Mouse (Mus musculus): ENCODE results near the gene Nkd1. TPM values are rescaled to one million over a fixed set of nuclear protein-coding genes. Genes with fewer than 3 reads are reported as not detected.

Gene Nkd1
- total and polyA plus RNA-seq, 3 experiments = 0.05 TPM; not detected in 2

GRCm38 (mm10) chr8:88571434-88572184, 50.5 kb downstream of the Nkd1 start:
- Histone ChIP-seq H3K4me3 (ENCODE audit: low read depth, low read length) (no peak overlapping the region), H3K4me1 (ENCODE audit: insufficient read depth, low read depth, low read length) (no peaks in the 10 kb centered on the region), H3K36me3 (replicated peaks) (no peaks in the 10 kb centered on the region), H3K27me3 (ENCODE audit: insufficient read depth, low read length) (peaks cover 4% of the 10 kb centered on the region; the same call in 1 of the 2 replicates), H3K9me3 (replicated peaks) (no peaks in the 10 kb centered on the region)
- DNase-seq (ENCODE audit: low spot score) = no peak
- TF ChIP-seq GATA2 (IDR thresholded peaks at IDR 0.05; ENCODE audit: borderline replicate concordance, low read depth, low read length) (no peak), GATA1 (IDR thresholded peaks at IDR 0.05; ENCODE audit: borderline replicate concordance, low read length) (no peak), CTCF (IDR thresholded peaks at IDR 0.05; ENCODE audit: low read depth, low read length) (no peak), TAL1 (conservative IDR thresholded peaks at IDR 0.05; ENCODE audit: low read depth, low read length) (no peak), POLR2AphosphoS5 (IDR thresholded peaks at IDR 0.05; ENCODE audit: insufficient replicate concordance, low read depth, low read length) (no peak)
- no peak for ATAC-seq (ENCODE audit: extremely low read depth, insufficient number of reproducible peaks, low FRiP score, poor library complexity, severe bottlenecking)

- H3K36me3 ChIP-seq (replicated peaks) = no peaks in the 10 kb centered on the region
- TF ChIP-seq GATA1 (IDR thresholded peaks at IDR 0.05; ENCODE audit: borderline replicate concordance, low read length) (no peak), CTCF (IDR thresholded peaks at IDR 0.05; ENCODE audit: low read depth, low read length) (no peak), GATA2 (IDR thresholded peaks at IDR 0.05; ENCODE audit: borderline replicate concordance, low read depth, low read length) (no peak), TAL1 (conservative IDR thresholded peaks at IDR 0.05; ENCODE audit: low read depth, low read length) (no peak), POLR2AphosphoS5 (IDR thresholded peaks at IDR 0.05; ENCODE audit: insufficient replicate concordance, low read depth, low read length) (no peak)
- no peaks in the 10 kb centered on the region for H3K4me1 ChIP-seq (ENCODE audit: insufficient read depth, low read depth, low read length)
- peaks cover 4% of the 10 kb centered on the region; the same call in 1 of the 2 replicates for H3K27me3 ChIP-seq (ENCODE audit: insufficient read depth, low read length)
- ATAC-seq (ENCODE audit: extremely low read depth, insufficient number of reproducible peaks, low FRiP score, poor library complexity, severe bottlenecking) (no peak), DNase-seq (ENCODE audit: low spot score) (no peak)
- no peaks in the 10 kb centered on the region for H3K9me3 ChIP-seq (replicated peaks)
- no peak overlapping the region for H3K4me3 ChIP-seq (ENCODE audit: low read depth, low read length)
Measured at GRCm38 (mm10) chr8:88572185-88572909, 51.2 kb downstream of the Nkd1 start.

DNA sequence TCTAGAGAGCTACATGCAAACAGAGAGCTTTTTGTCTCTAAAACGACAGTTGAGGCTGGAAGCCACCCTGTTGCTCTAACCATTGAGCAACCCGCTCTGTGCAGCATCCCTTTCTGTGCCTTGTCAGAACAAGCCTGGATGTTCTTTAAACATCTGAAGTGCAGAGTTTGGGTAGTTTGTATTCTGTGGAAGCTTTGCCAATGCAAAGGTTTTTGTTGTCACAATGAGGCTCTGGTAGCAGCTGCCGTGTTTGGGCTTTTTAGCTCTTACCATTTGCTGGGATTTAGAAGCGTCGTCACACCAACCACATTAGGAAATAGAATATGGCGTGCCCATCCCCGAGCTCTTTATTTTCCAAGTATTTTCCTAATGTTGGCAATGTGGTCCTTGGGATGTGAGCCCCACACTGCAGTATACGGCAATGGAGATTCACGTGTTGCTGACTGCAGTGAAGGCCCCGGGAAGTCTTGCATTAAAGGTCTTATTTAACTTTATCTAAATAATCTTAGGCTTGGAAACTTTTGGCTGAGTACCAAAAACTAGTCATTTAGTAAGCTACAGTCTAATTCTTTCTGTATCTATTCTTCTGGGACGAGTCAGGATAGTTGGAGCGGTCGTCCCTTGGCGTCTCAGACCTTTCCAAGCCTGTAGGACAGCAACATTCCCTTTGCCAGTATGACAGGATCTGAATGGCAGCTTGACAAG, 51.9 kb downstream of the Nkd1 start:
- no peak for DNase-seq (ENCODE audit: low spot score)
- no peaks in the 10 kb centered on the region for H3K36me3 ChIP-seq (replicated peaks)
- TF ChIP-seq CTCF (IDR thresholded peaks at IDR 0.05; ENCODE audit: low read depth, low read length) (no peak), GATA1 (IDR thresholded peaks at IDR 0.05; ENCODE audit: borderline replicate concordance, low read length) (no peak), TAL1 (conservative IDR thresholded peaks at IDR 0.05; ENCODE audit: low read depth, low read length) (no peak), POLR2AphosphoS5 (IDR thresholded peaks at IDR 0.05; ENCODE audit: insufficient replicate concordance, low read depth, low read length) (no peak), GATA2 (IDR thresholded peaks at IDR 0.05; ENCODE audit: borderline replicate concordance, low read depth, low read length) (no peak)
- H3K27me3 ChIP-seq (ENCODE audit: insufficient read depth, low read length) = peaks cover 4% of the 10 kb centered on the region; the same call in 1 of the 2 replicates
- no peak for ATAC-seq (ENCODE audit: extremely low read depth, insufficient number of reproducible peaks, low FRiP score, poor library complexity, severe bottlenecking)
- H3K4me1 ChIP-seq (ENCODE audit: insufficient read depth, low read depth, low read length) = no peaks in the 10 kb centered on the region
- no peaks in the 10 kb centered on the region for H3K9me3 ChIP-seq (replicated peaks)
- H3K4me3 ChIP-seq (ENCODE audit: low read depth, low read length) = no peak overlapping the region

DNA sequence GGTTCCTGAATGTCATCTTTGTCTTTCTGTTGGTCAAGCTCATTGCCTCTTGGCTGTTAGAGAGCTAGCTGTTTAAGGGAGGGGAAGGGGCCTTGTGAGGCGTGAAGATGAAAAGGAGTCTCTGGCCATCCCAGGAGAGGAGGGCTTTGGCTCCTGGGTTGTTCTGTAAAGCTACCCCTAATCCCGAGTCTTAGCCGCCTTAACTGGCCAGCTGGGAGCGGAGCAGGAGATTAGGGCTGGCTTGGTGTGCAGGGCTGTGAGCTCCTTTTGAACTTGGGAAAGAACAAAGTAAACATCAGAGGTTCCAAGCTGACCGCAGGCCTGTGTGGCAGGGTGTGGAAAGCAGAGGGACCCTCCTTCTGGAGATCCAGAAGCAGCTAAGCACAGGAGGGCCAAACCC, 53.8 kb downstream of the Nkd1 start:
- no peak for TF ChIP-seq POLR2AphosphoS5 (IDR thresholded peaks at IDR 0.05; ENCODE audit: insufficient replicate concordance, low read depth, low read length)
- TF ChIP-seq GATA2 (IDR thresholded peaks at IDR 0.05; ENCODE audit: borderline replicate concordance, low read depth, low read length) = no peak
- no peak for TF ChIP-seq TAL1 (conservative IDR thresholded peaks at IDR 0.05; ENCODE audit: low read depth, low read length)
- no peak for TF ChIP-seq CTCF (IDR thresholded peaks at IDR 0.05; ENCODE audit: low read depth, low read length)
- no peak for TF ChIP-seq GATA1 (IDR thresholded peaks at IDR 0.05; ENCODE audit: borderline replicate concordance, low read length)
- H3K9me3 ChIP-seq (replicated peaks) = no peaks in the 10 kb centered on the region
- H3K4me3 ChIP-seq (ENCODE audit: low read depth, low read length) = no peak overlapping the region
- H3K36me3 ChIP-seq (replicated peaks) = no peaks in the 10 kb centered on the region
- no peak for DNase-seq (ENCODE audit: low spot score)
- no peaks in the 10 kb centered on the region for H3K4me1 ChIP-seq (ENCODE audit: insufficient read depth, low read depth, low read length)
- H3K27me3 ChIP-seq (ENCODE audit: insufficient read depth, low read length) = peaks cover 6% of the 10 kb centered on the region; the same call in 1 of the 2 replicates
- ATAC-seq (ENCODE audit: extremely low read depth, insufficient number of reproducible peaks, low FRiP score, poor library complexity, severe bottlenecking) = no peak

DNA sequence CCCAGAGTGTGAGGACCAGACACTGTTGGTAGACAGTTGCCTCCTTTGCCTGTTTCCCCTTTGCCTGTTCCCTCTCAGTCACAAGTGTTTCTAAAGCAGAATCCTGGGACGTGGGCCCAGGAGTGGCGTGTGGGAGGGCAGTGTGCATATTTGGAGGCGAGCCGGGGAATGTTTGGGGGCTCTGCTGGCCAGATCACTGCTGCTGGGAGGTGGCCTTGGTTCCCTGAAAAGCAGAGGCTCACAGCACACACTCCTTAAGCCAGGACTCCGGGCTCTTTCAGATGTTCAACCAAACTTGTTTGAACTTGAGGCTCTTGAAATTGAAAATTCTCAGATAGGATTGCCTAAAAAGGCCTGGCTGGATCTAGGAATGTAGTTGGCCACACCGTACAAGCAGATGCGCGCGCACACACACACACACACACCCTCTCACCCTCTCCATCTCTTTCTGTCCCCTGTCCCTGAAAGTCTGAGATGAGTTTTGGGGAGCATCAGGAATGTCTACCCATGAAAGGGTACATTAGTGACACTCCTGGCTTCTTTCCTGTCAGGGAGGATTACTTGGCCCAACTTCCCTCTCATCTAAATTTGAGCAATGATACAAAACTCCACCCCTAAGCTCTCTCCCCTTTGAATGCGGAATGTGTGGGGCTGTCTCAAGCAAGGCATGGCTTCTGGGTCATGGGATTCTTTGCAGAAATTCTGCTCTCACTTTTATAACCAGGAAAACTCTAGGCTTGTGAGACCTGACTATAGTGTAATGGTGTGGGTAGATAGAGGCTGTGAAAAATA, 55.4 kb downstream of the Nkd1 start:
- Histone ChIP-seq H3K9me3 (replicated peaks) (no peaks in the 10 kb centered on the region), H3K36me3 (replicated peaks) (no peaks in the 10 kb centered on the region), H3K4me3 (ENCODE audit: low read depth, low read length) (no peak overlapping the region), H3K27me3 (ENCODE audit: insufficient read depth, low read length) (peaks cover 8% of the 10 kb centered on the region; the same call in 1 of the 2 replicates), H3K4me1 (ENCODE audit: insufficient read depth, low read depth, low read length) (no peaks in the 10 kb centered on the region)
- DNase-seq (ENCODE audit: low spot score) = no peak
- TF ChIP-seq GATA2 (IDR thresholded peaks at IDR 0.05; ENCODE audit: borderline replicate concordance, low read depth, low read length) (no peak), TAL1 (conservative IDR thresholded peaks at IDR 0.05; ENCODE audit: low read depth, low read length) (no peak), POLR2AphosphoS5 (IDR thresholded peaks at IDR 0.05; ENCODE audit: insufficient replicate concordance, low read depth, low read length) (no peak), GATA1 (IDR thresholded peaks at IDR 0.05; ENCODE audit: borderline replicate concordance, low read length) (no peak), CTCF (IDR thresholded peaks at IDR 0.05; ENCODE audit: low read depth, low read length) (no peak)
- ATAC-seq (ENCODE audit: extremely low read depth, insufficient number of reproducible peaks, low FRiP score, poor library complexity, severe bottlenecking) = no peak
